Mouse (Mus musculus): ENCODE measurements at regions not wholly inside any gene's neighbourhood (a gene's known extent, or its start where the extent isn't known, plus 50 kb on each side); places are given as distances from the start of the nearest gene placed in this dataset.

DNA sequence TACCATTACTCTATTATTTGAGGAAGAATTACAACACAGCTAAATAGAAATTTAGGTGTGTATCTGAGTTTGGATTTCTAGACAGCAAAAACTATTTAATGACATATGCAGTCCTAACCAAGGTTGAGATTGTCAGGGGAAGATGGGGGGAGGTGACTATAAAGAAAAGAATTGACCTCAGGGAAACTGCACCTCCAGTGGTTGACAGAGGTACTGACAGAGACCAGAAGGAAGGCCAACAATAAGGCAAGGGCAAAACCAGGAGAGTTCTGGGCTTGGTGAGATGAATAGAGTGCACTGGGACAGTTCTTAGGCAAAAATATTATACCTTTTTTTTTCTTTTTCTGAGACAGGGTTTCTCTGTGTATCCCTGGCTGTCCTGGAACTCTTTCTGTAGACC, 280.2 kb upstream of the Camk1g start:
- Histone ChIP-seq H3K4me3 (ENCODE audit: insufficient read depth, low read length) (no peak overlapping the region), H3K4me1 (ENCODE audit: control insufficient read depth, insufficient read depth, low read length) (no peaks in the 10 kb centered on the region), H3K27ac (ENCODE audit: insufficient read depth, low read depth, low read length) (no peak overlapping the region)
- TF ChIP-seq POLR2A (IDR thresholded peaks at IDR 0.05; ENCODE audit: borderline replicate concordance, low read depth, low read length) = no peak

DNA sequence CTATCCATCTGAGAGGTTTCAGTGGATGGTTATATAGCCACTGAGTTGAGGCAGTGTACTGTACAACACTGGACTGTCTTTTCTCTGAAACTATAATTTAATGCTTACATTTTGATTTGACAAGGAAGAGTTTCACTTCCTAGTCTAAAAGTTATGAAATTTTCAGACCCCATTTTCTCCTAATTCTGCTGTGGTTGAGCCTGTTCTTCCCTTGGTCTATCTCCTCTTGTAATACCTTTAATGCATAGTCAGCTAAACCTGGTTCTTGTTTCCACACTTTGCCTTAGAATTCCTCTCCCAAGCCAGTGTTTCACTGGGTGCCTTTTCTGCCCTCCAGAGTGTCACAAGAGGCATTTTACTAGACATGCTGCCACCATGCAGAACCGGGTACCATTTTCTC, 279.3 kb upstream of the Camk1g start:
- TF ChIP-seq CTCF (IDR thresholded peaks at IDR 0.05; ENCODE audit: low read depth, low read length) (no peak), POLR2A (IDR thresholded peaks at IDR 0.05; ENCODE audit: borderline replicate concordance, low read depth, low read length) (no peak)
- no peak overlapping the region for H3K27ac ChIP-seq (ENCODE audit: insufficient read depth, low read depth, low read length)
- H3K4me3 ChIP-seq (ENCODE audit: insufficient read depth, low read length) = no peak overlapping the region
- H3K4me1 ChIP-seq (ENCODE audit: control insufficient read depth, insufficient read depth, low read length) = no peaks in the 10 kb centered on the region

DNA sequence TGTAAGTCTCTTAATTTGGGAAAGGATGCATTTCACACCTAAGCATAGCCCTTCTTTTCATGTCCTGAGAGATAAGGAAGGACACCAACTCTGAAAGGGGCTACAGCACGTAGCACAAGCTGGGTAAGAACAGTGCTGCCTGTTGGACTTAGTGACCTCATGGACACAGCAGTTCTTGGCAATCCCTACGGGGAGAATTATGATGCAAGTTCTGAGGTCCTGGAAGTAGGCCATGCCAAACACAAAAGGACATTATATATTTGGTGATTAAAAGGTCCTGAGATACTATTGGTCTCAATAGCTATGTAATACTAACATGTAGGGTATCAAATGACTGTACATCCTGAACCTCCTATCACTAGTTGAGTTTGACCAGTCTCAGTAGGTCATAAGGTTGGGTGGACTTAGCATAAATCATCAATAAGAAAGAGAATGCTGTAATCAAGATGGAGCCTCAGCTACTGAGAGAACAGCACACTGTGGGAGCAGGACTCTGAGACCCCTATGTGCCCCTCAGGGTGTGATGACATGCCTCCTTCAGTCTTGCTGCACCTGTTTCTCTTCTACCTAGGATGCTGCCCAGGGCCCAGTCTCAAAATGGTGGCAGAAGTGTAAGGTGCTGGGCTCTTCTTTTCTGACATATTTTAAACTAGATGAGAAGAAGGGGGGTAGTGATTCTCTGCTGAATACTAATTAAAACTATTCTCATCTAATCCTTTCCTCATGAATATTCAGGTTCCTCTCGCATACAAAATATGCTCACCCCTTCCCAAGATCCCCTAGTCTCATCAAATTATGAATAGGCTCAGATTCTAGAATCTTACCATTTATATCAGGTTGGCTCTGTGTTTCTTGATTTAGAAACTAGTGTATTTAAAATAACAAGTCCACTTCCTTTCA, 277.5 kb upstream of the Camk1g start:
- Histone ChIP-seq H3K4me1 (ENCODE audit: control insufficient read depth, insufficient read depth, low read length) (no peaks in the 10 kb centered on the region), H3K4me3 (ENCODE audit: insufficient read depth, low read length) (no peak overlapping the region)
- TF ChIP-seq CTCF (IDR thresholded peaks at IDR 0.05; ENCODE audit: low read depth, low read length) (no peak), POLR2A (IDR thresholded peaks at IDR 0.05; ENCODE audit: borderline replicate concordance, low read depth, low read length) (no peak)

DNA sequence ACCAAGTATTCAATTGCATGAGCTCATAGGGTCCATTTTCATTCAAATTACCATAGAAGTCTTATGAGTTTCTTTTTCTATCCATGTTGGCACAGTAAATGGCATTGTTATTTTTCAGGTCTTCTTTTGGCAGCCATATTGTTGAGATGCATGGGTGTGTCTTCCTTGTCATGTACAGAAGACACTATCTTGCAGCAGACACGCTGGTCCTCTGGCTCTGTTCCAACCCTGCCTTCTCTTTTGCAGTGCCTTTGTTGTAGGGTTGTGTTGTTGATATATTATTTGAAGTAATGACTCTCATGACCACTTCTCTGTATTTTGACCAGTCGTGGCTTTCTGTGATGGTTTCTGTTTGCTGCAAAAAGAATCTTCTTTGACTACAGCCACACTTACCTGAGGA, 274.4 kb upstream of the Camk1g start:
- H3K4me3 ChIP-seq (ENCODE audit: insufficient read depth, low read length) = no peak overlapping the region
- no peak for TF ChIP-seq CTCF (IDR thresholded peaks at IDR 0.05; ENCODE audit: low read depth, low read length)
- no peak for TF ChIP-seq POLR2A (IDR thresholded peaks at IDR 0.05; ENCODE audit: borderline replicate concordance, low read depth, low read length)
- no peak overlapping the region for H3K27ac ChIP-seq (ENCODE audit: insufficient read depth, low read depth, low read length)
- no peaks in the 10 kb centered on the region for H3K4me1 ChIP-seq (ENCODE audit: control insufficient read depth, insufficient read depth, low read length)

More for the DNA sequence above, 277.5 kb upstream of the Camk1g start:
- no peak overlapping the region for H3K27ac ChIP-seq (ENCODE audit: insufficient read depth, low read depth, low read length)

DNA sequence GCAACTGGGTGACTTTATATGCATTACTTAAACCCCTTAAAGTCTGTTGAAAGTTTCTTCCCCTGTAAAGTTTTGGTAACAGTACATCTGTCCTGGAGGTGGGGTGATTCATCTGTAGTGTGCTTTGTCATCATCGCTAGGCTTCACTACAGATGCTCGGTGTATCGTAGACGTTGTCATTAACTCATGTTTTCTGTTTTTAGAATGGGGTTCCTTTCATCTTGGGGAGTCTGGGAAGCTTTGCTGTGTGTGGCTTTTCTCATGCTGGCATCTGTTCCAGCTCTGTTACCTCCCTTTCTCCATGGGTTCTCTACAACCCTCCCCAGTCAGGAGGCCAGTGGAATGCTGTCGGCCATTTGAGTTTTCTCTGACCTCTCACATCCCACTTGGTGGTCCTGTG, 266.4 kb upstream of the Camk1g start:
- H3K4me3 ChIP-seq (ENCODE audit: insufficient read depth, low read length) = no peak overlapping the region
- TF ChIP-seq CTCF (IDR thresholded peaks at IDR 0.05; ENCODE audit: low read depth, low read length) (no peak), POLR2A (IDR thresholded peaks at IDR 0.05; ENCODE audit: borderline replicate concordance, low read depth, low read length) (no peak)
- H3K27ac ChIP-seq (ENCODE audit: insufficient read depth, low read depth, low read length) = no peak overlapping the region
- H3K4me1 ChIP-seq (ENCODE audit: control insufficient read depth, insufficient read depth, low read length) = no peaks in the 10 kb centered on the region

DNA sequence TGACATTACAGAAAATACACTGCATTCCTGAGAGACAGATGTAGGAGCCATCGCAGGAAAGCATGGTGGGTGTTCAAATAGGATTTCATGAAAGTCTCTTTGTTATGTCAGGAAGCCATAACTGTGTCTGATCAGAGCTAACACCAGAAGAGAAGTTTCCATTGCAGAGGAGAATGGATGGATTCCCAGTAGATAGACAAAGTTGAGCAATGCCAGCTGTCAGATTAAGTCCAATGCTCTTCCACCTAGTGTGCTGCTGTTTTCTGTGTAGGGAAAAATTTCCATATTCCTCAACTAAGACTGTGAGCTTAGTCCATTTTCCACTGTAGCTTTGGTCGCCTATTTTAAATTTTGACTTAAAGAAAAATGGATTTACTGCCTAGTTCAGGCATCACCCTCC, 262.0 kb upstream of the Camk1g start:
- TF ChIP-seq CTCF (IDR thresholded peaks at IDR 0.05; ENCODE audit: low read depth, low read length) (no peak), POLR2A (IDR thresholded peaks at IDR 0.05; ENCODE audit: borderline replicate concordance, low read depth, low read length) (no peak)
- no peak overlapping the region for H3K4me3 ChIP-seq (ENCODE audit: insufficient read depth, low read length)
- H3K4me1 ChIP-seq (ENCODE audit: control insufficient read depth, insufficient read depth, low read length) = no peaks in the 10 kb centered on the region
- H3K27ac ChIP-seq (ENCODE audit: insufficient read depth, low read depth, low read length) = no peak overlapping the region

DNA sequence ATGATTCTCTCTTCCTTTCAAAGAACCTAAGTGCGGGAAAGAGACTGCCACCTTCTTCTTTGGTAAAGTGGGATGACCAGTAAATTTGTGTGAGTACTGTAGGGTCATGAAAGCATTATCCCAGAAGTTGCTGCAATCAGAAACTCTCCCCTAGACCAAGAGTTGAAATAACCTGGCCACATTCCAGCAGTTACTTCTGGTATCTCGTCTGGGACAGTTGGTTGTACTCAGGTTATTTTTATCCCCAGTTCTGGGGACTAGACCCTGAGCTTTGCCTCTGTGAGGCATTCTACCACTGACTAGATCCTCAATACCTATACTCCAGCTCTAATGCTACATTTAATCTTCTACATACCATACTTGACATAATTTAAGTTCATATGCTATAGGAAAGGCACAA, 259.8 kb upstream of the Camk1g start:
- Histone ChIP-seq H3K4me3 (ENCODE audit: insufficient read depth, low read length) (no peak overlapping the region), H3K4me1 (ENCODE audit: control insufficient read depth, insufficient read depth, low read length) (no peaks in the 10 kb centered on the region), H3K27ac (ENCODE audit: insufficient read depth, low read depth, low read length) (no peak overlapping the region)
- TF ChIP-seq CTCF (IDR thresholded peaks at IDR 0.05; ENCODE audit: low read depth, low read length) (no peak), POLR2A (IDR thresholded peaks at IDR 0.05; ENCODE audit: borderline replicate concordance, low read depth, low read length) (no peak)

DNA sequence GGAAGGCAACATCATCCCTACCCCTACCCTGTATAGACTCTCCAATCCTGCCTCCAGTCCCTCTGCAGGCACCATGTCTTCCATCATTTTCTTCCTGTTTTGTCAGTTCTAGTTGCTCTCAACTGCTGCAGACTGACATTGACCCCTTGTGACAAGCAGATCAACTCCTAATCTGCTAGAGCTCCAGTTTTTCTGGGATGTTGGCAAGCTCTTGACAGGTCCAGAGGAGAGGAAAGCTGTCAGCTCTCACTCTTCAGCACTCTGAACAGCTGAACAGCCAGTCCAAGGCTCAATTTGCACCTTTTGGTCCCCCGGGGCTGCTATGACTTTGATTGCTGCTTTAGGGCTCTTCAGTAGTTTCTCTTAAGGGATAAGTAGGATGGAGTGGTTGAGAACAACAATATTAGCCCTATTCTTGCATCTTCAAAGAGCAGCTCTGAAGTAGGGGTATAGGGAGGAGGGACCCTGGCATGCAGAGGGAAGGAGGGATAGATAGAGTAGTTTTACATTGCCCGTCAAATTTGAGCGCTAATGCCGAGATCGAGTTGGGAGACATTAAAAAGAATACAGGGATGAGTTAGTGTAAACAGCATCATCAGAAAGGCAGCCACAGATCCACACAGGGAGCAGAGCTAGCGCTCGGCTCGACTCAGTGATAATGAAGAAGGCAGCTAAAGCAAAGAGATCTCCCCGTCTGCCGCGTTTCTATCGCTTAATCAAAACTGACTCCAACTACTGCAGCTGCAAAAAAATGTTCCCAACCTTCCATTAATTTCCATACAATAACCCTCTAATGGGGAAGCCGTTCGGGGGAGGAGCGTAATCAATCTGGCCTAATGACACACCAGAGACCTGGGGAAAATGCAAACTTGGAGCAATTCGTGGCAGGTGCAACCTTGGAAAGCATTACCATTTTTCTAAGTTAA, 257.1 kb upstream of the Camk1g start:
- no peak overlapping the region for H3K27ac ChIP-seq (ENCODE audit: insufficient read depth, low read depth, low read length)
- no peak for TF ChIP-seq CTCF (IDR thresholded peaks at IDR 0.05; ENCODE audit: low read depth, low read length)
- TF ChIP-seq POLR2A (IDR thresholded peaks at IDR 0.05; ENCODE audit: borderline replicate concordance, low read depth, low read length) = no peak
- H3K4me3 ChIP-seq (ENCODE audit: insufficient read depth, low read length) = no peak overlapping the region
- no peaks in the 10 kb centered on the region for H3K4me1 ChIP-seq (ENCODE audit: control insufficient read depth, insufficient read depth, low read length)

DNA sequence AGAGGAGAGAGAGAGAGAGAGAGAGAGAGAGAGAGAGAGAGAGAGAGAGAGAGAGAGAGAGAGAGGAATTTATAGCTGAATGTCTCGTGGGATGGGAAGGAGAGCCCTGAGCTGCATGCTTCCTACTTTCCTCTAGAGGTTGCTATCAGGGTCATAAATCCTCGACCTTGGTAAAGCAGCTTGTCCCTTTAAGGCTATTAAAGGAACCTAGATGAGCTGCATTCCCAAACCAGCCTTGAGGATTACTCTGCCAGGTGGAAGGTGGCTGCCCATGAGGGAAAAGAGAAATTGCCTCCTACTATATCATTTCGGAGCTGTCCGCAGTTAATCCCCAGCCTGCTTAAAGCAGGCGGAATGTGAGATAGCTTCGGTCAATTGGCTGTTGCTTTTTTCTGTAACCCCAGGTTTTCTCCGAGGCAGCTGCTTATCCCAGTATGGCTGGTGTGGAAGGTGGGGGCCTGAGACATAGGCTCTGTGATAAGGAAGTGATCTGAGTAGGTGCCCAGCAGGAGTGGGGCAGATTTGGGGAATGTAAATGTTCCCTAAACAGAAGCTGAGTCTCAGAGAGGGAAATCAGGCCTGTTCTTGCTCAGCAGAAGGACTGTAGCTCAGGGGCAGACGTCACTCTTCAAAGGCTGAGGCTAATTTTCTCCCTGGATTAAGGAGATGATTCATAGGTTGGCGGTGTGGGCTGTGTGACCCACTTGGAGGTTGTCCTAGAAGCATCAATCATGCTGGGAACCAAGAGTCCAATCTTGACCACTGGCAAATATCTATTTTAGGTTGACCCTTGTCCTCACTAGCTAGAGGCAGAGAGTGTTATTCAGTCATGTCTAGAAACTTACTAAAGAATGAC, 255.2 kb upstream of the Camk1g start:
- H3K4me1 ChIP-seq (ENCODE audit: control insufficient read depth, insufficient read depth, low read length) = no peaks in the 10 kb centered on the region
- TF ChIP-seq CTCF (IDR thresholded peaks at IDR 0.05; ENCODE audit: low read depth, low read length) (no peak), POLR2A (IDR thresholded peaks at IDR 0.05; ENCODE audit: borderline replicate concordance, low read depth, low read length) (no peak)
- no peak overlapping the region for H3K27ac ChIP-seq (ENCODE audit: insufficient read depth, low read depth, low read length)
- no peak overlapping the region for H3K4me3 ChIP-seq (ENCODE audit: insufficient read depth, low read length)
